Mouse (Mus musculus): ENCODE measurements around the gene Fars2.
A peak's percentile ranks its signal among the peaks of the same experiment; 100 is the strongest.

The Fars2 gene

GRCm38 (mm10) chr13:36589092-36589491, 471.9 kb downstream of the Fars2 start:
- no peak for DNase-seq

- no peak for DNase-seq
These were observed 475.1 kb downstream of the Fars2 start for GRCm38 (mm10) chr13:36592291-36592690.

GRCm38 (mm10) chr13:36606717-36607116, 489.5 kb downstream of the Fars2 start:
- no peak for DNase-seq

- DNase-seq: no peak
These were observed 490.7 kb downstream of the Fars2 start for GRCm38 (mm10) chr13:36607871-36608270.

- DNase-seq: no peak
These were observed 493.2 kb downstream of the Fars2 start for GRCm38 (mm10) chr13:36610426-36610825.

GRCm38 (mm10) chr13:36612785-36613750, 495.9 kb downstream of the Fars2 start:
- DNase-seq: no peak

- peak; percentile 60 to 77 for DNase-seq
These were observed 503.5 kb downstream of the Fars2 start for GRCm38 (mm10) chr13:36620498-36621332.

GRCm38 (mm10) chr13:36621333-36621659, 504.1 kb downstream of the Fars2 start:
- no peak for DNase-seq

GRCm38 (mm10) chr13:36623556-36623955, 506.3 kb downstream of the Fars2 start:
- DNase-seq: no peak

GRCm38 (mm10) chr13:36629154-36629553, 511.9 kb downstream of the Fars2 start:
- peak in 1 of 2 experiments; percentile 8 for DNase-seq

GRCm38 (mm10) chr13:36648257-36648656, 531.0 kb downstream of the Fars2 start:
- no peak for DNase-seq

- no peak for DNase-seq
These were observed 537.0 kb downstream of the Fars2 start for GRCm38 (mm10) chr13:36654251-36654650.

- DNase-seq: no peak
These were observed 562.1 kb downstream of the Fars2 start for GRCm38 (mm10) chr13:36679345-36679744.

- no peak for DNase-seq
These were observed 563.6 kb downstream of the Fars2 start for GRCm38 (mm10) chr13:36680690-36681355.

GRCm38 (mm10) chr13:36683581-36683980, 566.4 kb downstream of the Fars2 start:
- DNase-seq: peak; percentile 39 to 52

- DNase-seq: peak; percentile 18 to 21
These were observed 578.4 kb downstream of the Fars2 start for GRCm38 (mm10) chr13:36695516-36696201.

GRCm38 (mm10) chr13:36696351-36696771, 579.1 kb downstream of the Fars2 start:
- DNase-seq: peak; percentile 31 to 38

- no peak for DNase-seq
These were observed 590.0 kb downstream of the Fars2 start for GRCm38 (mm10) chr13:36707088-36707690.

GRCm38 (mm10) chr13:36714101-36714500, 596.9 kb downstream of the Fars2 start:
- no peak for DNase-seq

- DNase-seq: no peak
These were observed 599.5 kb downstream of the Fars2 start for GRCm38 (mm10) chr13:36716708-36717107.

GRCm38 (mm10) chr13:36717376-36717775, 600.2 kb downstream of the Fars2 start:
- DNase-seq: peak; percentile 27 to 47

Data from lung, adult 18-20 months (tissue).